Mouse (Mus musculus) kidney, adult 2 months (tissue): Measurements from ENCODE around the gene Slc29a4.

Source experiments
- CTCF ChIP-seq: fragments of 200-500 bp; conservative IDR thresholded peaks from 2 replicates; pipeline ENCODE4 v1.5.1; 2011; ENCODE audit warnings: low read depth, mild to moderate bottlenecking, control low read depth, low read length, moderate library complexity, mixed read lengths; ENCODE audit not compliant: insufficient read depth, insufficient read length
- POLR2A ChIP-seq: fragments of 200-500 bp; IDR thresholded peaks from one replicate; pipeline ENCODE4 v1.6.1; 2011; ENCODE audit warnings: low read depth, low read length, control low read depth

- TF ChIP-seq CTCF, result no peak
- TF ChIP-seq POLR2A, result no peak
Measured at GRCm38 (mm10) chr5:142724265-142724664, 32.0 kb downstream of the Slc29a4 start.
